Mouse (Mus musculus) bone marrow macrophage, adult 2 months (primary cell): ENCODE measurements around the gene Gm20388.

Source experiments
- CTCF ChIP-seq: IDR thresholded peaks from 2 replicates; pipeline ENCODE4 v1.5.1; 2012; ENCODE audit warnings: low read depth, mild to moderate bottlenecking, low read length, moderate library complexity
- POLR2A ChIP-seq: IDR thresholded peaks from 2 replicates; pipeline ENCODE4 v1.6.1; 2012; ENCODE audit warnings: mild to moderate bottlenecking, low read depth, low read length, borderline replicate concordance

GRCm38 (mm10) chr8:119938481-119938880, 27.8 kb downstream of the Gm20388 start:
- no peak for TF ChIP-seq CTCF
- TF ChIP-seq POLR2A = no peak
